Mouse (Mus musculus) adrenal gland (tissue): Measurements from ENCODE around the gene Nid1.

Experiments used
- intact Hi-C: fragments of 180-260 bp; cut with DNase I; formaldehyde crosslinking; loops from one replicate; pipeline ENCODE4 v1.15.1; 2025

The Nid1 gene

GRCm38 (mm10) chr13:13487851-13488250 is 50.5 kb downstream of the Nid1 start:
- intact Hi-C loops: no loop called here

GRCm38 (mm10) chr13:13489861-13490260 is 52.5 kb downstream of the Nid1 start:
- intact Hi-C loops: no loop called here

GRCm38 (mm10) chr13:13492151-13492550 is 54.8 kb downstream of the Nid1 start:
- intact Hi-C loops: no loop called here

- intact Hi-C loops: no loop called here
Observed at GRCm38 (mm10) chr13:13493517-13493916, 56.2 kb downstream of the Nid1 start.

GRCm38 (mm10) chr13:13498022-13498421 is 60.7 kb downstream of the Nid1 start:
- intact Hi-C loops: no loop called here

GRCm38 (mm10) chr13:13502406-13502805 is 65.1 kb downstream of the Nid1 start:
- intact Hi-C loops: no loop called here

- intact Hi-C loops: no loop called here
Observed at GRCm38 (mm10) chr13:13503695-13504386, 66.5 kb downstream of the Nid1 start.

GRCm38 (mm10) chr13:13505063-13505462 is 67.7 kb downstream of the Nid1 start:
- intact Hi-C loops: no loop called here

GRCm38 (mm10) chr13:13506556-13506955 is 69.2 kb downstream of the Nid1 start:
- intact Hi-C loops: no loop called here

GRCm38 (mm10) chr13:13514861-13515260 is 77.5 kb downstream of the Nid1 start:
- intact Hi-C loops: loop anchor here (5.0 kb wide), 1 partner anchor 352 kb away; no protein-coding TSS in a partner anchor

GRCm38 (mm10) chr13:13516376-13517225 is 79.2 kb downstream of the Nid1 start:
- intact Hi-C loops: loop anchor here (2.0 to 5.0 kb wide), 2 partner anchors 96 to 351 kb away; no protein-coding TSS in a partner anchor

- intact Hi-C loops: loop anchor here (5.0 kb wide), 1 partner anchor 349 kb away; no protein-coding TSS in a partner anchor
Observed at GRCm38 (mm10) chr13:13518114-13518513, 80.8 kb downstream of the Nid1 start.

GRCm38 (mm10) chr13:13520436-13520835 is 83.1 kb downstream of the Nid1 start:
- intact Hi-C loops: no loop called here

- intact Hi-C loops: no loop called here
Observed at GRCm38 (mm10) chr13:13523625-13524584, 86.6 kb downstream of the Nid1 start.

- intact Hi-C loops: no loop called here
Observed at GRCm38 (mm10) chr13:13525205-13525604, 87.9 kb downstream of the Nid1 start.

GRCm38 (mm10) chr13:13525877-13526276 is 88.5 kb downstream of the Nid1 start:
- intact Hi-C loops: no loop called here

- intact Hi-C loops: no loop called here
Observed at GRCm38 (mm10) chr13:13529115-13529542, 91.8 kb downstream of the Nid1 start.

GRCm38 (mm10) chr13:13530913-13531312 is 93.6 kb downstream of the Nid1 start:
- intact Hi-C loops: no loop called here

- intact Hi-C loops: no loop called here
Observed at GRCm38 (mm10) chr13:13531923-13532322, 94.6 kb downstream of the Nid1 start.

- intact Hi-C loops: no loop called here
Observed at GRCm38 (mm10) chr13:13536555-13536954, 99.2 kb downstream of the Nid1 start.
